Mouse (Mus musculus): ENCODE measurements around the gene Hspe1. TPM values are rescaled to one million over a fixed set of nuclear protein-coding genes. Genes with fewer than 3 reads are reported as not detected.
A peak's percentile ranks its signal among the peaks of the same experiment; 100 is the strongest.

Hspe1 gene
- polyA plus RNA-seq, 1 experiment from 2014 or later = 329 TPM

GRCm38 (mm10) chr1:55129716-55130115, 41.8 kb downstream of the Hspe1 start:
- Histone ChIP-seq H3K4me3 (no peak overlapping the region), H3K27me3 (replicated peaks) (no peaks in the 10 kb centered on the region), H3K4me2 (replicated peaks) (no peak overlapping the region), H3K9me3 (no peaks in the 10 kb centered on the region), H3K27ac (no peak overlapping the region), H3K9ac (no peak overlapping the region), H3K4me1 (peaks cover 10% of the 10 kb centered on the region), H3K36me3 (0 out of 2 replicates have a peak, but pooled peaks cover 4% of the 10 kb centered on the region)
- 96% methylated on average over 5 of the region's 5 CpGs for WGBS
- ATAC-seq (ENCODE audit: low FRiP score, low read depth) = no peak

GRCm38 (mm10) chr1:55130190-55130916, 42.4 kb downstream of the Hspe1 start:
- WGBS = 74% methylated on average over 10 of the region's 10 CpGs
- no peak for ATAC-seq (ENCODE audit: low FRiP score, low read depth)
- Histone ChIP-seq H3K4me3 (peak overlapping the region; percentile 96), H3K27ac (peak overlapping the region; percentile 98; the same call in 1 of the 2 replicates), H3K36me3 (0 out of 2 replicates have a peak, but pooled peaks cover 4% of the 10 kb centered on the region), H3K4me2 (replicated peaks) (peak overlapping the region; percentile 70), H3K4me1 (peaks cover 10% of the 10 kb centered on the region), H3K27me3 (replicated peaks) (no peaks in the 10 kb centered on the region), H3K9ac (peak overlapping the region; percentile 98), H3K9me3 (no peaks in the 10 kb centered on the region)

- H3K4me3 ChIP-seq = peak within 1 kb of the TSS; percentile 96
Observed at GRCm38 (mm10) chr1:55130943-55131401, 43.0 kb downstream of the Hspe1 start, which contains the start of gene Mob4. Gene Mob4, plus strand, starts transcription at chr1:55131231.

GRCm38 (mm10) chr1:55131424-55132014, 43.6 kb downstream of the Hspe1 start:
- no peaks in the 10 kb centered on the region for H3K27me3 ChIP-seq (replicated peaks)
- H3K9me3 ChIP-seq = no peaks in the 10 kb centered on the region
- WGBS = under 1% methylated on average over 45 of the region's 47 CpGs
- peak overlapping the region; percentile 70 for H3K4me2 ChIP-seq (replicated peaks)
- peak; percentile 93; the same call in 1 of the 2 replicates for ATAC-seq (ENCODE audit: low FRiP score, low read depth)
- peak overlapping the region; percentile 98 for H3K27ac ChIP-seq
- peaks cover 10% of the 10 kb centered on the region for H3K4me1 ChIP-seq
- peaks cover 7% of the 10 kb centered on the region; the same call in 1 of the 2 replicates for H3K36me3 ChIP-seq
- H3K4me3 ChIP-seq = peak overlapping the region; percentile 96
- peak overlapping the region; percentile 98 for H3K9ac ChIP-seq

More at GRCm38 (mm10) chr1:55130943-55131401, 43.0 kb downstream of the Hspe1 start, which contains the start of gene Mob4:
- peak; percentile 98 for ATAC-seq (ENCODE audit: low FRiP score, low read depth)
- H3K9ac ChIP-seq = peak within 1 kb of the TSS; percentile 98
- H3K27me3 ChIP-seq (replicated peaks) = no peaks in the 10 kb centered on the region
- H3K4me1 ChIP-seq = peaks cover 10% of the 10 kb centered on the region
- peaks cover 7% of the 10 kb centered on the region; the same call in 1 of the 2 replicates for H3K36me3 ChIP-seq
- H3K4me2 ChIP-seq (replicated peaks) = peak within 1 kb of the TSS; percentile 70
- no peaks in the 10 kb centered on the region for H3K9me3 ChIP-seq
- peak within 1 kb of the TSS; percentile 98 for H3K27ac ChIP-seq
- under 1% methylated on average over 42 of the region's 42 CpGs for WGBS

GRCm38 (mm10) chr1:55132308-55132707, 44.4 kb downstream of the Hspe1 start:
- no peaks in the 10 kb centered on the region for H3K9me3 ChIP-seq
- peak overlapping the region; percentile 96 for H3K4me3 ChIP-seq
- WGBS = 80% methylated on average over 4 of the region's 4 CpGs
- no peaks in the 10 kb centered on the region for H3K27me3 ChIP-seq (replicated peaks)
- peaks cover 10% of the 10 kb centered on the region for H3K4me1 ChIP-seq
- no peak overlapping the region for H3K27ac ChIP-seq
- peak overlapping the region; percentile 70 for H3K4me2 ChIP-seq (replicated peaks)
- ATAC-seq (ENCODE audit: low FRiP score, low read depth) = no peak
- peak overlapping the region; percentile 98; the same call in 1 of the 2 replicates for H3K9ac ChIP-seq
- peaks cover 7% of the 10 kb centered on the region; the same call in 1 of the 2 replicates for H3K36me3 ChIP-seq

GRCm38 (mm10) chr1:55133173-55133572, 45.2 kb downstream of the Hspe1 start:
- Histone ChIP-seq H3K4me1 (peaks cover 10% of the 10 kb centered on the region), H3K4me2 (replicated peaks) (0 out of 2 replicates have a peak overlapping the region, but pooled peaks have one; percentile 16), H3K27ac (no peak overlapping the region), H3K4me3 (no peak overlapping the region), H3K27me3 (replicated peaks) (no peaks in the 10 kb centered on the region), H3K9ac (no peak overlapping the region), H3K9me3 (no peaks in the 10 kb centered on the region), H3K36me3 (peaks cover 11% of the 10 kb centered on the region; the same call in 1 of the 2 replicates)
- ATAC-seq (ENCODE audit: low FRiP score, low read depth) = no peak
- 77% methylated on average over 2 of the region's 2 CpGs for WGBS

GRCm38 (mm10) chr1:55134301-55134700, 46.4 kb downstream of the Hspe1 start:
- H3K27ac ChIP-seq = no peak overlapping the region
- H3K9ac ChIP-seq = no peak overlapping the region
- H3K9me3 ChIP-seq = no peaks in the 10 kb centered on the region
- no peak overlapping the region for H3K4me2 ChIP-seq (replicated peaks)
- no peak for ATAC-seq (ENCODE audit: low FRiP score, low read depth)
- 93% methylated on average over 3 of the region's 3 CpGs for WGBS
- H3K4me3 ChIP-seq = no peak overlapping the region
- H3K4me1 ChIP-seq = peaks cover 10% of the 10 kb centered on the region
- H3K27me3 ChIP-seq (replicated peaks) = no peaks in the 10 kb centered on the region
- H3K36me3 ChIP-seq = peaks cover 11% of the 10 kb centered on the region; the same call in 1 of the 2 replicates

GRCm38 (mm10) chr1:55135846-55136245, 47.9 kb downstream of the Hspe1 start:
- Histone ChIP-seq H3K4me2 (replicated peaks) (no peak overlapping the region), H3K27ac (no peak overlapping the region), H3K27me3 (replicated peaks) (no peaks in the 10 kb centered on the region), H3K9me3 (no peaks in the 10 kb centered on the region), H3K36me3 (peaks cover 23% of the 10 kb centered on the region), H3K4me3 (no peak overlapping the region), H3K9ac (no peak overlapping the region), H3K4me1 (peaks cover 8% of the 10 kb centered on the region)
- 98% methylated on average over 1 of the region's 1 CpGs for WGBS
- ATAC-seq (ENCODE audit: low FRiP score, low read depth) = no peak

Other genes with a start within 250 kb of the Hspe1 start
- 13.5 and 14.7 TPM in 2 replicates for gene Ankrd44, start 161.7 kb upstream of the Hspe1 start, polyA plus RNA-seq (2016; fragmentation: Nextera tagmentation; extraction: Ambion mirVana)
- gene Sf3b1, start 60.7 kb upstream of the Hspe1 start, polyA plus RNA-seq (2016; fragmentation: Nextera tagmentation; extraction: Ambion mirVana) = 321 and 327 TPM in 2 replicates
- 30.4 and 31.5 TPM in 2 replicates for gene Coq10b, start 35.4 kb upstream of the Hspe1 start, polyA plus RNA-seq (2016; fragmentation: Nextera tagmentation; extraction: Ambion mirVana)
- gene Hspd1, start 111 bp downstream of the Hspe1 start, polyA plus RNA-seq (2016; fragmentation: Nextera tagmentation; extraction: Ambion mirVana) = 338 TPM in 2 replicates
- 158 and 165 TPM in 2 replicates for gene Mob4, start 43.1 kb downstream of the Hspe1 start, polyA plus RNA-seq (2016; fragmentation: Nextera tagmentation; extraction: Ambion mirVana)
- 11.7 and 12.5 TPM in 2 replicates for gene Rftn2, start 138.7 kb downstream of the Hspe1 start, polyA plus RNA-seq (2016; fragmentation: Nextera tagmentation; extraction: Ambion mirVana)
- 3.1 and 3.3 TPM in 2 replicates for gene Mars2, start 149.0 kb downstream of the Hspe1 start, polyA plus RNA-seq (2016; fragmentation: Nextera tagmentation; extraction: Ambion mirVana)

Measured in neural tube, embryonic 12.5 days (tissue).